Mouse (Mus musculus): Measurements from ENCODE around the gene Gm10337.

Gene Gm10337

DNA sequence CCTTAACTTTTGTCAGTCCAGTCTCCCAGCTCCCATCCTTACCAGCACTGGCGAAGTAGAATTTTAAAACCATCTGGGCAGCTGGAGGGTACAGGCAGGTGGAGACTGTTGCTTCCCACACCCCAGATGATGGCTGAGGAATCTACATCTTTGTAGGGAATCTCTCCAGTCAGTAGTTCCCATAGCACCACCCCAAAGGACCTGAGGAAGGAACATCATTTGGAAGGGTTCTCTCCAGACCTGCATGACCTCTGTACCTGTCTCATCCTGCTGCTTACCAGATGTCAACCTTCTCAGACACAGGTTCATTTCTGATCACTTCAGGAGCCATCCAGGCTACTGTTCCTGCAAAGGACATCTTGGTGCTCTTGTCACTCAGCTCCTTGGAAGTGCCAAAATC, at the start of gene Gm10337:
Gene Gm10337, plus strand, starts transcription at position 276 of the 400 bp plus-strand sequence.
- DNase-seq (ENCODE audit: low spot score): no peak

DNA sequence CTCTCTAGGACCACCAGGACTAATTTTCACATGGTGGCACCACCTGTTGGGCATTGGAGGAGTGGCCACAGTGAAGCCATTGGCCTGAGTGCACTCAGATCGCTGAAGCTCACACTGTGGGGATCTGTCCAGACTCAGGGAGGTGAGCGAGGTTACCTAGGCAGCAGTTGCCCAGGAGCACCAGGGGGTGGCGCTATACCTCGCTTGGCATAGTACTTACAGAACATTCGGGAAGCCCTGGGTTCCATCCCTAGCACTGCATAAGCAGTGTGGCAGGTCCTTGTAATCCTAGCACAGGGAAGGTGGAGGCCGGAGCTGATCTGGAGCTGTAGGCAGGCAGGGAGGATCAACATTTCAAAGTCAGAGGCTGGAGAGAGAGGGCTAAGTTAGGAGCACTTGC, 47.5 kb upstream of the Gm10337 start:
- DNase-seq (ENCODE audit: low spot score): peak; percentile 49

DNA sequence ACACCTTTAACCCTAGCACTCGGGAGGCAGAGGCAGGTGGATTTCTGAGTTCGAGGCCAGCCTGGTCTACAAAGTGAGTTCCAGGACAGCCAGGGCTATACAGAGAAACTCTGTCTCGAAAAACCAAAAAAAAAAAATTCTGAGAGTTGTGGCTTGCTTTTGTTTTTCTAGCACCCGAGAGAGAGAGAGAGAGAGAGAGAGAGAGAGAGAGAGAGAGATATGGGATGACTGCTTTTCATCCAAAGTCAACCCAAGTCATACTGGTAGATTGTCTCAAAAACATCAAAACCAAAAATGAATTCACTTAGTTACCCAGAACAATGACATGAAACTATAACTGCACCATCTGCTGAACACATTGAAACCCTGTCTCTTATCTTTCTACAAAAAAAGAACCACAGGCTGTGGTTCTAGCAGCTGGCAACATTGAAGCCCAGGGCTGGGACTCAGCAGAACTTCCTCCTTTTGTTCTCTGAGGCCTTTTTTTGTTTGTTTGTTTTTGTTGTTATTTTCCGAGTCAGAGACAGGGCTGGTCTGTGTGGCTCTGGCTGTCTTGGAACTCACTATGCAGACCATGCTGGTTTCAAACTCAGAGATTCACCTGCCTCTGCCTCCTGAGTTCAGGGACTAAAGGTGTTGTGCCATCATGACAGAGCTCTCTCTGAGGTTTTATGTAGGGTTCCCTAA, 45.3 kb upstream of the Gm10337 start:
- no peak for DNase-seq (ENCODE audit: low spot score)

DNA sequence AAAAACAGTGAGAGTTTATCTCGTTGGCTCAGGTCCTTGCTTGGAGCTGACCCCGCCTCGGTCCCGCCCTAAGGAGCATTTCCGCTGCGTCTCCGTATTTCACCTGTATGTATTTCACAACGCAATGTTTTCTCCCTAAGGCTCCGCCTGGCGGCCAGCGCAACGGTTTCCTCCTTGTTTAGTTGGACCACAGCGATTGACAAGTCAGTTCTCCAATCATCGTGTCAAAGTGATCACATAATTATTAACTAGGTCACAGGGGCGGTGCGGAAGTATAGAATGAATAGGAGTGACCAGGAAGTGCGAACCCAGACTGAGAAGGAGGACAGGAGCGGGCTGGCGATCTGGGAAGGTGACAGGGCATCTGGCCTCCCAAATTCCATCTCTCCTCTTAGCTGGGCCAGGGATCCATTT, 44.6 kb upstream of the Gm10337 start, which contains the start of gene Prr13:
Gene Prr13, plus strand, starts transcription at position 125 of the 414 bp plus-strand sequence.
- DNase-seq (ENCODE audit: low spot score): peak; percentile 97

DNA sequence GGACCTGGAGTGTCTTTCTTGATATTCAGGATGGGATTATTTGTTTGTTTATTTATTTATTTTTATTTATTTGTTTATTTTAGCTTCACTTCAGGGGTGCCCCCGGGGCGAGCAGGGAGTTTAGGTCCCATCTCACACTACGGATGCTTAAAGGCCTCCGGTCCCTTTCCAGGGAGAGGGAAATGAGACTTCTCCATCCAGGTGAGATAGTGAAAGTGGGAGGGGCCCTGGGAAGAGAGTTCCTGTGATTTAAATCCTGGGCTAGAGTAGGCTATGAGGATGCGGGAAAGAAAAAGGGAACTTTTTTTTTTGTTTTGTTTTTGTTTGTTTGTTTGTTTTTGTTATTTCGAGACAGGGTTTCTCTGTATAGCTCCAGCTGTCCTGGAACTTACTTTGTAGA, 44.1 kb upstream of the Gm10337 start:
- DNase-seq (ENCODE audit: low spot score): no peak

DNA sequence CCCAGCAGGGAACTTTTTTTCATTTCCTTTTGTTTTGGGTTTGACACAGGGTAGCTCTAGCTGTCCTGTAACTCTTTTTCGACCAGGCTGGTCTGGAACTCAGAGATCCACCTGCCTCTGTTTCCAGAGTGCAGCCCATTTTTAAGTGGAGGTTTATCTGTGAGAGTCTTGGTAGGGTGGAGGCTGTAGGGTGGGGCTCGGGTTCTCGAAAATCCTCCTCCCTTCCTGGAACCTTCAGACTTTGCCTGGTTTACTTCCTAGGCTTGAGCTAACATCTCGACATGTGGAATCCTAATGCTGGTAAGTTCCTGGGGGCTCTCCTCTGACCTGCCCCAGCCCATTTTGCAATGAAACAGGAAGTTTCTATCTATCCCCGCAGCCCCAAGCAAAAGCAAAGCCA, 43.7 kb upstream of the Gm10337 start:
- DNase-seq (ENCODE audit: low spot score): no peak

DNA sequence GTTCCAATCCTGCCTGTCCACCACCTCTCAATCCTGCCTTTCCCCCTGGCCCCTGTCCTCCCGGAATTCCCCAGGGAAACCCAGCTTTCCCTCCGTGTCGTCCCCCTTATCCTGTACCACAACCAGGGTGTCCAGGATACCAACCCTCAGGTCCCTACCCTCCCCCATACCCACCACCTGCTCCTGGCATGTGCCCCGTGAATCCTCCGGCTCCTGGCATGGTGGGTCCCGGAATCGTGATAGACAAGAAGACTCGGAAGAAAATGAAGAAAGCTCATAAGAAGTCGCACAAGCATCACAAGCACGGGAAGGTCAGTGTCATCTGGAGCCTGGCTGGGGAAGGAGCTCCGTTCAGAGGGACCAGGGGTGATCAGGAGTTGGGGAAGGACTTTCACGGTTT, 43.1 kb upstream of the Gm10337 start:
- no peak for DNase-seq (ENCODE audit: low spot score)

DNA sequence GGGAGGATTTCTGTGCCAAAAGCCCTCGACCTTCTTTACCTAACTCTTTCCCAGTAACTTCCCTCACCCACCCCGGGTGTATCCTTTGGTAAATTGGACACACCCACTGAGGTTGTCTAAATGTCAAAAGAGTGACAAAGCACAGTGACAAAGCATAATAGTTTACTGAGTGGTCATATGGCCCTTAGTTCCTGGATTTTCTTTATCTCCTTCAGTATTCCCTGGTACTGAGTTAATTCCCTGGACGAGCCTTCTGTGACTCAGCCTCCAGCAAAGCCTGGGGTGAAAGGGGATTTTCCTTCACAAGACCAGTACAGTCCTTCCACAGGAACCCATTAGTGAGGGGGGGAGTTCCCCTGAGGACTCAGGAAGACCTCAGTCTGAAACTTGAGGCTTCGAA, 42.6 kb upstream of the Gm10337 start:
- no peak for DNase-seq (ENCODE audit: low spot score)

DNA sequence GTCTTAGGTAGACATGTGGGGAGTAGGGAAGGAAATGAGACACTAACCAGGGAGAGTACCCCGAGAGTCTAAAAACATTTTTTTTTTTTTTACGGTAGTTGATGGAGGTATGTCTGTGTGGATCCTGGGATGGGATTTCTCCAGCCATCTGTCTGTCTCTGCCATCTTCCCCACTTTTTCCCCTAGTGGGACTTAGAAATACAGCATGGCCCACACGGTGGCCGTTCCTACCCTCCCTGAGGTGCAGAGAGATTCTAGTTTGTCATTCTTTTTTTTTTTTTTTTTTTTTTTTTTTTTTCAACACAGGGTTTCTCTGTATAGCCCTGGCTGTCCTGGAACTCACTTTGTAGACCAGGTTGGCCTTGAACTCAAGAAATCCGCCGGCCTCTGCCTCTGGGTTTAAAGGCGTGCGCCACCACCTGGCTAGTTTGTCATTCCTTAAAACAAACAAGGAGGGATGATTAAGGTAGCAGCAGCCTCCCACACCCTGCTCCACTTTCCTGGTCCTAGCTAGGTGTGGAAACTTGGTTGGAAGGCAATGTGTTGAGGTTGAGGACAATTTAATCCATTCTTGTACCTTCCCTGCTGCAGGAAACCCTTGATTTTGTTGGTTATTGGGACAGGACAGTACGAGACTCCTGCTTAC, 42.0 kb upstream of the Gm10337 start:
- DNase-seq (ENCODE audit: low spot score): no peak

DNA sequence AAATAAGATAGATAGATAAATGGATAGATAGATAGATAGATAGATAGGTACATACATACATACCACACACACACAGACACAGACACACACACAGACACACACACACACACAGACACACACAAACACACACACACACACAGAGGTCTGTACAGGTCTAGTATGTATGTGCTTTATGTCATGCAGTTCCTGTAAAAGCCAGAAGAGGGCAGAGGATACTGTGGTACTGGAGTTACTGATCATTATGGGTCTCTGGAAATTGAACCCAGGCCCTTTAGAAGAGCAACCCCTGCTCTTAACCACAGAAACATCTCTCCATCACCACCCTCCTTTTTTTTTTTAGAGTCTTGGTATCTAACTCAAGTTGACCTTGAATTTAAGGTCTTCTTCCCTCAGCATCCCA, 39.9 kb upstream of the Gm10337 start:
- peak; percentile 46 for DNase-seq (ENCODE audit: low spot score)

DNA sequence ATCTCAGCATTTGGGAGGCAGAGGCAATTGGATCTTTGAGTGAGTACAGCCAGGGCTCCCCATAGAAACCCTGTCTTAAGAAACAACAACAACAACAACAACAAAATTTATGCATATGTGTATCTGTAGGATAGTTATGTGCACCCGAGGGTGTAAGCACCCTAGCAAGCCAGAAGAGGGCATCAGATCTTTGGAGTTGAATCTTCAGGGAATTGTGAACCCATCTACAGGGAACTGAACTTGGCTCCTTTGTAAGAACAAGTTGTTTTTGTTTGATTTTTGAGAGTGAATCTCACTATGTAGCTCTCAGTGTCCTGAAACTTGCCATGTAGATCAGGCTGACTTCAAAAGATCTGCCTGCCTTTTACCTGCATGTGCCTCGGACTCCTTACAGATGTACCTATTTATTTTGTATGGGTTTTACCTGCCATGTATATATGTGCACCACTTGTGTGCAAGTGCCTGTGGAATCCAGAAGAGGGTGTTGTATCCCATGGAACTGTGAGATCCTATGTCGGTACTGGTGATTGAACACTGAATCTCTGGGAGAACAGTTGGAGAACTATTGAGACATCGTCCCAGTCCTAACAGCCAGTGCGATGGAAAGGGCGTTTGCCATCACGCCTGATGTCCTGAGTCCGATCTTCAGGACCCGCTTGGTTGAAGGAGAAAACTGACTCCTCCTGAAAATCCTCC, 34.7 kb upstream of the Gm10337 start:
- DNase-seq (ENCODE audit: low spot score): no peak

DNA sequence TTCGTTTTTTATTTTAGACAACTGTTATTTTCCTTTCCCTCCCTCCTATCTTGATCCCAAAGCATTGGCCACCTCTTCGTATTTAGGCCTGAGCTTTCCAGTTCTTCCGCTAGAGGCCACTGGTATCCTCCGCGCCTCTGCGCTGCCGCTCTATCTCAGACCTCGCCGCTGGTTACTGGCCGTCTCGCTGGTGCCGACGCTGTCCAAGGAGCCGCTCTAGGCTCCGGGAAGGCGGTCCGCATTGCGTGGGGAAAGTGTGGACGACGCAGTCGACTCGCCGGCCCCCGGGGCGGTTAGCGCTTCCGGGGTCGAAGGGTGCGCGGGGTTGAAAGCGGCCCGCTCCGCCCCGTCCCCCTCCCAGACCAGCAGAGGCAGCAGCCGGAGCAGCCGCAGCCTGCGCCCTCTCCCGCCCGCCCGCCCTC, 33.3 kb upstream of the Gm10337 start, which contains the start of gene Pcbp2:
Gene Pcbp2, plus strand, starts transcription at position 357 of the 422 bp plus-strand sequence.
- DNase-seq (ENCODE audit: low spot score): peak; percentile 98

DNA sequence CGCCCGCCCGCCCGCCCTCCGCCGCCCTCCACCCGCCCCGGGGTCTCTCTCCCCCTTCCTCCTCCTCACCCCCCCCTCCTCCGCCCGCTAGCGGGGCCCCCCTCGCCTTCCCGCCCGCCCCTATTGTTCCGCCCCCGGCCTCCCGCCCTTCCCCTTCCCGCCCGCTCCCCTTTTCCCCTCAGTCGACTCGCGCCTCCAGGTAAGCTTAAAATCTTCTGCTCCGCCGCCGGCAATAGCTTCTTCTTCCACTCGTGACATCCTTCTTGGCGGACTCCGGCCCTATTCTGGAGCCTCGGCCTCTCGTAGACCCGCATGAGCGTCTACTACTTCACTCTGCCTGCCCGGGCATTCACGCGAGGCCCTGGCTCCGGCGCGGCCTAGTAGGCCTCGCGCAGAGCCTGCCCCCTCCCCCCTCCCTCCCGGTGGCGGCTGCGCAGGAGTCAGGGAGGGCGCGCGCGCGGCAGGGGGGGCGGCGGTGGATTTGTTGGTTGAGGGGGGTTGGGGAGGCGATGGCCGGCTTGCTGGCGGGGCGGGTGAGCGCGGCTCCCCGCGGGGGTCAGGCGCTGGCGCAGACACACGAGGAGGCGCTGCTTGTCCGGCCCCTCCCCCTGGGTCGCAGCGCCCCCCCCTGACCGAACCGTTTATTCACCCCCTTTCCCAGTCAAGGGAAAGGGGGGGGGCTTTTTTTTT, 32.8 kb upstream of the Gm10337 start:
- peak; percentile 75 for DNase-seq (ENCODE audit: low spot score)

DNA sequence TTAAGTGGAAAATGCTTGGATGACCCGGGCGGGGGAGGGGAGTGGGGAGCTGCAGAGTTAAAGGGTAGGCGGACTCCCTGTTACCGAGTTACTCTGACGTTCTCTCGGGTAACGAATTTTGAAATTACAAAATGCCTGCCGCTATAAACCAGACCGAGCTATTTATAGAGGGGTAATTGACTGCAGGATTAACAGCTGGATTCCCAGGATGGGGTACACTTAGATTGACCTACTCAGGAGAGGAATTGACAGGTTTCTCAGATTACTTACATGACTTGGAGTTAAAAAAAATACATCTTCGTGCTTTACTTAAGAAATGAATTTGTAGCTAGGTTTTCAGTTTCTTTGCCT, 32.3 kb upstream of the Gm10337 start:
- peak; percentile 34 for DNase-seq (ENCODE audit: low spot score)

DNA sequence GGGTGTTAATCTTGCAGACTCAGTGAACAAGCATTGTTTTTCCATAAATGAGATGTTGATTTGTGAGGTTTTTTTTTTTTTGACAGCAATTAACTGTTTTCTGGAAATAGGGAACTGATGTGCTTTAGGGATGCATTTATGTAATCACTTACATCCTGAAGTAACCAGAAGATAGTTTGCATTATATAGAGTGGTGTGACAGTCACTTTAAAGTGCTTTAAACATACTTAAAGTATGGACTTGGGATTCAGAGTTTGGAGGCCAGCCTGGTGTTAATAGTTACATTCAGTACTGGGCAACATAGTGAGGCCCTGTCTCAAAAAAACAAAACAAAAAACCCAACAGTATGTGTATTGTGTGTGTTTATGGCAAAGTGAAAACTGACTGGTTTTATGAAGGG, 31.8 kb upstream of the Gm10337 start:
- DNase-seq (ENCODE audit: low spot score): no peak

DNA sequence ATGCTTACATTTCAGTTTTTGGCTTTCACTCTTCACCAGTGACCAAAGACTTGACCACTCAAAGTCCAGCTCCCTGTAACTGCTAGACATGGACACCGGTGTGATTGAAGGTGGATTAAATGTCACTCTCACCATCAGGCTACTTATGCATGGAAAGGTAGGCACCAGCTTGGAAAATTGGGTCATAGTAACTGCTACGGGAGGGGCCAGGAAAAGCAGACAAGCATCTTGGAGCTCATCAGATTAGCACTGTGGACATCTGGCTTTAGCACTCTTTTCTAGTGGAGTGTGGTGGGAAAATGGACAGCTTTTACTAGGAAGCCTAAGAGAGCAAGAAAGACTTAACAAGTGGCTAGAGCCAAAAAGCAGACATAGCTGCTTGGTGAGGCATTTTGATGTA, 30.3 kb upstream of the Gm10337 start:
- DNase-seq (ENCODE audit: low spot score): no peak

DNA sequence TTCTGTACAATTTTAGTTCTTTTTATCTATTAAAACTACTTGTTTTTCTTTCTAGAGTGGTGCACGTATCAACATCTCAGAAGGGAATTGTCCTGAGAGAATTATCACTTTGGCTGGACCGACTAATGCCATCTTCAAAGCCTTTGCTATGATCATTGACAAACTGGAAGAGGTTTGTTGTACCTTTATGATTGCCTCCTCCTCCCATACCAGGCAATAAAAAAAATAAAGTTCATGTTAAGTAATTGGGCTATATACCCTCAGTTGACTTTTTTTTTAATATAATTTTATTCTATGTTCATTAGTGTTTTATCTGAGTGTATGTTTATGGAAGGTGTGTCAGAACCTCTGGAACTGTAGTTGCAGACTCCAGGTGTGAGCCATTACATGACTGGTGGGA, 29.0 kb upstream of the Gm10337 start:
- no peak for DNase-seq (ENCODE audit: low spot score)

DNA sequence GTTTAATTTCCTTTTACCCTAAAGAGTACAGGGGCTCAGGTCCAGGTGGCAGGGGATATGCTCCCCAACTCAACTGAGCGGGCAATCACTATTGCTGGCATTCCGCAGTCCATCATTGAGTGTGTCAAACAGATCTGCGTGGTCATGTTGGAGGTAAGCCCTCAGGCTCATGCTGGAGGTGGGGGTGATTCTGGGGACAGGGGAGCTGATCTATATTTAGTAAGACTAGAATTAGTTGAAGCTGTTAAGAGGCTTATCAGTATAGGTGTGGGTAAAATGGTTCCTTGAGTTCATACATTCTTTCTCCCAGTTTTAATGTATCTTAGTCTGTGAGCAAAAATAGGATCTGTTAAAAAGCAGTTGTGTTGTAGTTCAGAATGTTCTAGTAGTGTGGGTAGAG, 20.4 kb upstream of the Gm10337 start:
- DNase-seq (ENCODE audit: low spot score): no peak

DNA sequence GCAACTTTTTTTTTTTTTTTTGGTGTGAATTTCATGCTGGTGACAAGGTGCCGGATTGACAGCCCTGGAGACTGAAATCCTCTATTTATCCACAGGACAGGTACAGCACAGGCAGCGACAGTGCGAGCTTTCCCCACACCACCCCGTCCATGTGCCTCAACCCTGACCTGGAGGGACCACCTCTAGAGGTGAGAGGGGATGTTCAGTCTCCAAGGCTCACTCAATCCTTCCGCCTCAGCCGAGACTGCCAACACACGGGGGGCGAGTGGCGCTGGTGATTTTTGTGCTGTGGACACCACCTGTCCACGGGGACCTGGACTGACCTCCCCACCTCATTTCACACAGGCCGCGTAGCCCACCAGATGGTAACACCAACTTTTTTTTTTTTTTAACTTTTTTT, 17.7 kb upstream of the Gm10337 start:
- DNase-seq (ENCODE audit: low spot score): no peak

DNA sequence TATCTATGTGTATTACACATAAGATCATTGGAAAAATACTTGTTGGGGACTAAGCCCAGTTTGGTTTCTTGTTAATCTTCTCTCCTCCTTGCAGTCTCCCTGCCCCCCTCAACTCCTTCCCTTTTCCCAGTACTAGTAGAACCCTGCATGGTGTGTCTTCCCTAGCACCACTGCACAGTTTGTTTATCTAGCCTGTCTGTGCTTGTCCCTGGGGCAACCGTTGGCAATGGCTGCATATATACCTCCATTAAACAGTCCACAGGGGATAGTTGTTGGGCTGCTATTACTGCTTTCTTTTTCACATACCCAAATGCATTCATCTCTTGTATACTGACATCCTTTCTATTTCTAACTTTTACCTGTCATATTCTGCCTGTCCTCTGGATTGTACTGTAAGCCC, 15.9 kb upstream of the Gm10337 start:
- DNase-seq (ENCODE audit: low spot score): no peak

DNA sequence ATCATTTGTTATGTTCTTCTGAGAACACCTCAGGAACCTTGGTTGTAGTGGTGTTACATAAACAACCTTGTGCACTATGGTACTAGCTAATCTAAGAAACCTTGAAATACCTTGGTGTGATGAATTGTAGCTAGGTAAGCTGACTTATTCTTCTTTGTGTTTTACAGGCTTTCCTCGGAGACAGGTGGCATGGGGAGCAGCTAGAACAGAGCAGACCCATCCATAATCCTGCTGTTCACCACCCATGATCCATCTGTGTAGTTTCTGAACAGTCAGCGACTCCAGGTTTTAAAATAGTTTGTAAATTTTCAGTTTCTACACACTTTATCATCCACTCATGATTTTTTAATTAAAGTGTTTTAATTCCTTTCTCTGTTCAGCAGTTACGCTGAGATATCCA, 5.2 kb upstream of the Gm10337 start:
- DNase-seq (ENCODE audit: low spot score): no peak

DNA sequence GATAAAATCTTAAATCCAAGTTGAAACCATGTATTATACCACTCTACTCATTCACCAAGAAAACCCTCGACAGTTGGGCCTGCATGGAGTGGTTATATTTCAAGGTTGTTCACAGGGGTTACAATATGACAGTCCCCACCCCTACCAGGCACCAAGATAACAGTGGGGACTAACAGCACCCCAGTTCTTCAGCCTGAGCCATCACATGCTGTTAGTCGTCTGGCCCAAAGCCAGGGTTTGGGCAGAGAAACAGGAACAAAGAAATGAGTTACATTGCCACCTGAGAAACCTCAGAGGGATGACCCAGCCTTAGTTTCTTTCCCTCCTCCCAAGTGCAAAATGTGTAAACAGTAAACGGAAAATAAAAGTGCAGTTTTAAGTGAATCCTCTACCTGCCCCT, 4.2 kb upstream of the Gm10337 start:
- DNase-seq (ENCODE audit: low spot score): no peak

DNA sequence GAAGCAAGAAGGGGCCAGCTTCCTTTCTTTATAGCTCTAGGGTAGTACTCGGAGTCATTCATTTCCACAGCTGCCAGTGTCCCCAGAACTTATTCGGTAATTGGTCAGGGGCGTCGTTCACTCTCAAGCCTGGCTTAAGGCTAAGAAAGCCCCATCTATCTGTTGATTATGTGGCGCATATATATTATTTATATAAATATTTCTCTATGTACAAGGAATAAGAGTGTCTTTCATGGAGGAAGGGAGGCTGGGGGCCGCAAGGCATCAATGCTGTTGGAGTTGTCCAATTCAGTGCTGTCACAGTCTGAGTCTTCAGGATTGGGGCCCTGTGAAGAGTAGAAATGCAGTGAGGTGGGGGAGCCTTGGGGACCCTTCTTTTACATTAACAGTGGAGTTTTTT, 3.7 kb upstream of the Gm10337 start:
- DNase-seq (ENCODE audit: low spot score): no peak
